Mouse (Mus musculus) stomach, embryonic 15.5 days (tissue): Measurements from ENCODE around the gene Mageb18. TPM values are rescaled to one million over a fixed set of nuclear protein-coding genes. Genes with fewer than 3 reads are reported as not detected.
"Not testable (repeated sequence)": the region's sequence is repeated elsewhere in the genome, so short reads cannot be mapped to it uniquely, and the experiment has no call there.

Experiments
- ATAC-seq: fragments of 200-750 bp; cut with Nextera tagmentation; 2 replicates; pipeline ENCODE4 v1.8.0; 2017; ENCODE audit warnings: low read depth, moderate number of reproducible peaks, moderate TSS enrichment; ENCODE audit not compliant: insufficient read depth, low FRiP score
- H3K27ac ChIP-seq: fragments of 300-500 bp; sonication (generic); 2 replicates; pipeline ENCODE4 v1.5.1; 2015; ENCODE audit warnings: mild to moderate bottlenecking, inconsistent platforms
- H3K27me3 ChIP-seq: fragments of 300-500 bp; sonication (generic); replicated peaks from 2 replicates; pipeline ENCODE4 v1.6.1; 2015; ENCODE audit warnings: inconsistent platforms
- H3K36me3 ChIP-seq: fragments of 300-500 bp; sonication (generic); 2 replicates; pipeline ENCODE4 v1.6.1; 2015; ENCODE audit warnings: inconsistent platforms
- H3K4me1 ChIP-seq: fragments of 300-500 bp; sonication (generic); 2 replicates; pipeline ENCODE4 v1.6.1; 2015; ENCODE audit warnings: inconsistent platforms
- H3K4me2 ChIP-seq: fragments of 300-500 bp; sonication (generic); 2 replicates; pipeline ENCODE4 v1.6.1; 2015; ENCODE audit warnings: mild to moderate bottlenecking, inconsistent platforms
- H3K4me3 ChIP-seq: fragments of 300-500 bp; sonication (generic); replicated peaks from 2 replicates; pipeline ENCODE4 v1.5.1; 2015; ENCODE audit warnings: inconsistent platforms
- H3K9ac ChIP-seq: fragments of 300-500 bp; sonication (generic); 2 replicates; pipeline ENCODE4 v1.6.1; 2015; ENCODE audit warnings: inconsistent platforms
- H3K9me3 ChIP-seq: fragments of 300-500 bp; sonication (generic); 2 replicates; pipeline ENCODE4 v1.6.1; 2016; ENCODE audit warnings: inconsistent platforms
- WGBS: fragments of 180-500 bp; shearing (Covaris S2); methylation state at CpG from one replicate; pipeline ENCODE4 v1.1.7; 2015; 5-methylcytosine and 5-hydroxymethylcytosine counted together
- polyA plus RNA-seq: library from polyadenylated mRNA; unstranded; fragments of >200 nt; fragmentation: Nextera tagmentation; extraction: Ambion mirVana; gene quantifications from 2 replicates; pipeline ENCODE4 v1.2.1, GENCODE M21; 2015

The Mageb18 gene
- not detected in 2 replicates for polyA plus RNA-seq

DNA sequence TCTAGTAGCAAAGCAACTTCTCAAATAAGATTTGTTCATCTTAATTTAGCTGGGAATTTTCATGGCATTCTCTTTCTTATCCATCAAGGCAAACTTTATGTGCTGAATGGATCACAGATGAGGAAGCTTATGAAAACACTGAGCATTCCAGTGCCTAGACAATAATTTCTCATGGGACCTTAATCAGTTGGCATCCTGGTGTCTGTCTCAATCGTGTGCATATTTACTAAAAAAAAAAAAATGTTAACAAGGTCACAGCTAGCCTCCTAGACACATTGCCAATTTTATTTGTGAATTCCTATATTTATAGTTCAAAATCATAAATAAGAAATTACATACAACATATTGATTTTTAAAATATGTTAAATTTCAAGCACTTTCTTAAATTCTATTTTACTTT lies at the start of gene Mageb18:
Mageb18 (minus strand) TSS at position 101 of the 400 bp plus-strand sequence.
- no peak within 1 kb of the TSS for H3K9ac ChIP-seq
- H3K27me3 ChIP-seq: no peaks in the 10 kb centered on the region
- 75% methylated on average over 1 of the region's 1 CpGs for WGBS
- no peak for ATAC-seq
- H3K4me1 ChIP-seq: no peaks in the 10 kb centered on the region
- no peak within 1 kb of the TSS for H3K27ac ChIP-seq
- H3K4me3 ChIP-seq: no peak within 1 kb of the TSS
- H3K4me2 ChIP-seq: no peak within 1 kb of the TSS
- no peaks in the 10 kb centered on the region for H3K36me3 ChIP-seq
- no peaks in the 10 kb centered on the region for H3K9me3 ChIP-seq

DNA sequence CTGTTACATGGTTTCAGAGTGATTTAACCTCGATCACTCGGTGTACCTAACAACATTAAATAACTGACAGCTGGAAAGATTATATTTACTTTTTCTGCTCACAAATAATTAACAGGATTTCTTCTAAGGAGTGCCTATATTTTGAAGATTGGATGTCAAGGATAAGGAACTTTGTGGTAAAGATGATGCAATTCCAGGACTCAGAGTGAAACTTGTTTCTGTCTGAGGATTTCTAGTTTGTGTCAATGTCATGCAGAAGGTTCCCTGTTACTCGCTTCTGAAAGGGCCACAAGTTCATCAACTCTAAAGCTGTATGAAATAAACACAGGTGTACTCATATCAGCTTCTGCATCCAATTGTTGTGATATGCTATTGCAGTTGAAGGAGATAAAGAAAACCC lies 13.4 kb upstream of the Mageb18 start:
- Histone ChIP-seq H3K9me3 (no peaks in the 10 kb centered on the region), H3K36me3 (no peaks in the 10 kb centered on the region), H3K4me3 (no peak overlapping the region), H3K9ac (no peak overlapping the region), H3K27ac (no peak overlapping the region), H3K27me3 (no peaks in the 10 kb centered on the region), H3K4me2 (no peak overlapping the region), H3K4me1 (no peaks in the 10 kb centered on the region)
- ATAC-seq: no peak
- 75% methylated on average over 3 of the region's 3 CpGs for WGBS

DNA sequence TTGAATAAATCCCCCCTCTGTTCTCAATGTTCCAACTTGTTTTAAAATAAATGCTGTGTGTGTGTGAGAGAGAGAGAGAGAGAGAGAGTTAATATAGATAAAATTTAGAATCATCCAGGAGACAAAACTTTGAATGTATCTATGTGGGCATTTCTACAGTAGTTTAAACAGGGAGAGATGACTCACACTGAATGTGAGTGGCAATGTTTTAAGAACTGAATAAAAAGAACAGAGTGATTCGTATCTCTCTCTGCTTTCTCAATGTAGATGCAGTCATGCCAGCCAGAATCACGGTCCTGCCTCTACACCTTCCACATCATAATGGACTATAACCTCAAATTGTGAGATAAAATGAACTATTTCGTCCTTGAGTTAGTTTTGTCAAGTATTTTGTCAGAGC lies 11.1 kb upstream of the Mageb18 start:
- no peaks in the 10 kb centered on the region for H3K27me3 ChIP-seq
- no peak overlapping the region for H3K9ac ChIP-seq
- H3K4me3 ChIP-seq: no peak overlapping the region
- no peak for ATAC-seq
- WGBS: 70% methylated on average over 3 of the region's 3 CpGs
- no peaks in the 10 kb centered on the region for H3K36me3 ChIP-seq
- no peak overlapping the region for H3K27ac ChIP-seq
- H3K9me3 ChIP-seq: no peaks in the 10 kb centered on the region
- H3K4me1 ChIP-seq: no peaks in the 10 kb centered on the region
- no peak overlapping the region for H3K4me2 ChIP-seq

DNA sequence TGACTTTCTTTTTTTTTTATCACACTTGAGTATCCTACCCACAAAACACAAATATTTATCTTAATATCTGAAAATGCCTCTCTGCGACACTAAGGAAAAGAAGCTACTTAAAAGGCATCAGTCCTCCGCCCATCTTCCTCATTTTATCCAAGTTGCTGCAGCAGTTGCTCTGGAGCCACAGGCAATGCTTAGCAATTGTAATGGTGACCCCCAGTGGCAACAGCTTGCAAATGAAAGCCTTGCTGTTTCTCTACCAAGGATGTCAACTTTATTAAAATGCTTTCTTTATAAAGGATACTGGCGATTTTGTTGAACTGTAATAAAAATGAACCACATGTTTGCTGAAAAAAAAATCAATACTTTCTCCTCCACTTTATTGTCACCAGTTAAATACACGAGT lies 2.0 kb downstream of the Mageb18 start:
- Histone ChIP-seq H3K4me2 (no peak overlapping the region), H3K27ac (no peak overlapping the region), H3K4me3 (no peak overlapping the region), H3K27me3 (no peaks in the 10 kb centered on the region), H3K36me3 (no peaks in the 10 kb centered on the region), H3K9ac (no peak overlapping the region), H3K9me3 (no peaks in the 10 kb centered on the region), H3K4me1 (no peaks in the 10 kb centered on the region)
- 35% methylated on average over 4 of the region's 4 CpGs for WGBS
- ATAC-seq: no peak

- ATAC-seq: no peak
- H3K27me3 ChIP-seq: no peaks in the 10 kb centered on the region
- no peaks in the 10 kb centered on the region for H3K4me1 ChIP-seq
- H3K9me3 ChIP-seq: no peaks in the 10 kb centered on the region
- H3K4me3 ChIP-seq: no peak overlapping the region
- no peaks in the 10 kb centered on the region for H3K36me3 ChIP-seq
- H3K9ac ChIP-seq: no peak overlapping the region
- H3K4me2 ChIP-seq: no peak overlapping the region
- no peak overlapping the region for H3K27ac ChIP-seq
- 58% methylated on average over 1 of the region's 1 CpGs for WGBS
These were observed 71.5 kb downstream of the Mageb18 start for GRCm38 (mm10) chrX:92527826-92528225.

- WGBS: 43% methylated on average over 1 of the region's 1 CpGs
- Histone ChIP-seq H3K9ac (no peak overlapping the region), H3K27me3 (no peaks in the 10 kb centered on the region), H3K4me3 (no peak overlapping the region), H3K27ac (no peak overlapping the region), H3K9me3 (no peaks in the 10 kb centered on the region), H3K4me2 (no peak overlapping the region), H3K4me1 (no peaks in the 10 kb centered on the region), H3K36me3 (no peaks in the 10 kb centered on the region)
- ATAC-seq: no peak
These were observed 101.1 kb downstream of the Mageb18 start for GRCm38 (mm10) chrX:92498254-92498653.

GRCm38 (mm10) chrX:92489649-92490048 lies 109.7 kb downstream of the Mageb18 start, which contains the start of gene Gm5941:
TSS of gene Gm5941 (plus strand) at chrX:92489949.
- not testable (repeated sequence) for H3K4me3 ChIP-seq, H3K27ac ChIP-seq, H3K36me3 ChIP-seq, H3K4me2 ChIP-seq, H3K9ac ChIP-seq, H3K9me3 ChIP-seq, ATAC-seq, H3K27me3 ChIP-seq, H3K4me1 ChIP-seq
- WGBS: 86% methylated on average over 4 of the region's 4 CpGs

DNA sequence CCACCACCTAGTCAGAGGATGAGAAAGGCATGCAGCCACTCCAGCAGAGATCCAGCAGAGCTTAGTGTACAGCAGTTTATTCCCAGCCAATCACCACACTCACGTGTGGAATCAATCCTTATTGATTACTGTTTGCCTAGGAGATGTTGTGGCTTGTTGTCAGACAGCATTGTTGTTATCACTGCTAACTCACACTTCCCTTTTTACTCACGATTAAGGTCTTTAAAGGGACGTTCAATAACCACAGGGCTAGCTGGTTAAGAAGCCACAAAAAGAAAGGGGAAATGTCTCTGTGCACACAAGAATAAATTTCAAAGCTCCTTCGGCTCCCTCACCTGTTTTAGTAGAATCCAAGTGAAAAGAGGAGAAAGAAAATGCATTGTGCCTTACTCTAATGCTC lies 134.6 kb downstream of the Mageb18 start:
- no peak overlapping the region for H3K27ac ChIP-seq
- no peaks in the 10 kb centered on the region for H3K9me3 ChIP-seq
- no peaks in the 10 kb centered on the region for H3K4me1 ChIP-seq
- no peak for ATAC-seq
- no peaks in the 10 kb centered on the region for H3K36me3 ChIP-seq
- no peak overlapping the region for H3K4me3 ChIP-seq
- H3K9ac ChIP-seq: no peak overlapping the region
- H3K27me3 ChIP-seq: no peaks in the 10 kb centered on the region
- 43% methylated on average over 4 of the region's 4 CpGs for WGBS
- H3K4me2 ChIP-seq: no peak overlapping the region

GRCm38 (mm10) chrX:92460496-92460895 lies 138.9 kb downstream of the Mageb18 start:
- Histone ChIP-seq H3K4me2 (no peak overlapping the region), H3K9me3 (no peaks in the 10 kb centered on the region), H3K27ac (no peak overlapping the region), H3K27me3 (no peaks in the 10 kb centered on the region), H3K36me3 (no peaks in the 10 kb centered on the region), H3K4me3 (no peak overlapping the region), H3K4me1 (no peaks in the 10 kb centered on the region), H3K9ac (no peak overlapping the region)
- ATAC-seq: no peak
- WGBS: 25% methylated on average over 3 of the region's 3 CpGs

- Histone ChIP-seq H3K4me1 (no peaks in the 10 kb centered on the region), H3K9ac (no peak overlapping the region), H3K27me3 (no peaks in the 10 kb centered on the region), H3K36me3 (no peaks in the 10 kb centered on the region), H3K27ac (no peak overlapping the region), H3K4me3 (no peak overlapping the region), H3K9me3 (no peaks in the 10 kb centered on the region), H3K4me2 (no peak overlapping the region)
- ATAC-seq: no peak
These were observed 212.0 kb downstream of the Mageb18 start for GRCm38 (mm10) chrX:92387384-92387783.

- H3K4me1 ChIP-seq: no peaks in the 10 kb centered on the region
- 13% methylated on average over 5 of the region's 5 CpGs for WGBS
These were observed 256.4 kb downstream of the Mageb18 start for GRCm38 (mm10) chrX:92342924-92343323.

GRCm38 (mm10) chrX:92340906-92341305 lies 258.5 kb downstream of the Mageb18 start:
- Histone ChIP-seq H3K4me2 (no peak overlapping the region), H3K27ac (no peak overlapping the region), H3K4me1 (no peaks in the 10 kb centered on the region), H3K9ac (no peak overlapping the region), H3K36me3 (no peaks in the 10 kb centered on the region), H3K27me3 (no peaks in the 10 kb centered on the region), H3K9me3 (no peaks in the 10 kb centered on the region), H3K4me3 (no peak overlapping the region)
- 83% methylated on average over 6 of the region's 6 CpGs for WGBS
- no peak for ATAC-seq

More at GRCm38 (mm10) chrX:92342924-92343323, 256.4 kb downstream of the Mageb18 start:
- no peaks in the 10 kb centered on the region for H3K36me3 ChIP-seq
- H3K4me3 ChIP-seq: no peak overlapping the region
- H3K27me3 ChIP-seq: no peaks in the 10 kb centered on the region
- H3K9ac ChIP-seq: no peak overlapping the region
- no peak for ATAC-seq
- no peak overlapping the region for H3K4me2 ChIP-seq
- no peak overlapping the region for H3K27ac ChIP-seq
- H3K9me3 ChIP-seq: no peaks in the 10 kb centered on the region

DNA sequence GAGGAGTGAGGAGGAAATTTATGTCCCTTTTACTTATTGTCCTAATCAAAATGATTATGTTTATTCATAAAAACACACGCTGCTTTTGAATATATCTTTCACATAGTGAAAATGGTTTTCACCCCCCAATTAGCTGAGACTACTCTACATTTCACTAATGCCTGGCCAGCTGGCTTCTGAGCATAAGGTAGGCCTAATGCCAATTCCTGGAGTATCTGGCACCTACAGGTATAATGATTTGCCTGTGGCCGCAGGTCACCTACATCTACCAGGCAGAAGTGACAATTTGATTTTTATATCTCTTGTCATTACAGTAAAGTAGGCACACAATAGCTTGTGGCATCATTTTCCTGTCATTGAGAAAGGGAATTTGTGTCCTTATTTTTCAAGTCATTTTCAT lies 259.8 kb downstream of the Mageb18 start:
- Histone ChIP-seq H3K9me3 (no peaks in the 10 kb centered on the region), H3K9ac (no peak overlapping the region), H3K4me2 (no peak overlapping the region), H3K27me3 (no peaks in the 10 kb centered on the region), H3K4me1 (no peaks in the 10 kb centered on the region), H3K36me3 (no peaks in the 10 kb centered on the region), H3K4me3 (no peak overlapping the region), H3K27ac (no peak overlapping the region)
- no peak for ATAC-seq
- WGBS: 83% methylated on average over 2 of the region's 2 CpGs
